Mouse (Mus musculus): ENCODE measurements around the gene Cckar.
"Not testable (repeated sequence)": the region's sequence is repeated elsewhere in the genome, so short reads cannot be mapped to it uniquely, and the experiment has no call there.

Gene Cckar

DNA sequence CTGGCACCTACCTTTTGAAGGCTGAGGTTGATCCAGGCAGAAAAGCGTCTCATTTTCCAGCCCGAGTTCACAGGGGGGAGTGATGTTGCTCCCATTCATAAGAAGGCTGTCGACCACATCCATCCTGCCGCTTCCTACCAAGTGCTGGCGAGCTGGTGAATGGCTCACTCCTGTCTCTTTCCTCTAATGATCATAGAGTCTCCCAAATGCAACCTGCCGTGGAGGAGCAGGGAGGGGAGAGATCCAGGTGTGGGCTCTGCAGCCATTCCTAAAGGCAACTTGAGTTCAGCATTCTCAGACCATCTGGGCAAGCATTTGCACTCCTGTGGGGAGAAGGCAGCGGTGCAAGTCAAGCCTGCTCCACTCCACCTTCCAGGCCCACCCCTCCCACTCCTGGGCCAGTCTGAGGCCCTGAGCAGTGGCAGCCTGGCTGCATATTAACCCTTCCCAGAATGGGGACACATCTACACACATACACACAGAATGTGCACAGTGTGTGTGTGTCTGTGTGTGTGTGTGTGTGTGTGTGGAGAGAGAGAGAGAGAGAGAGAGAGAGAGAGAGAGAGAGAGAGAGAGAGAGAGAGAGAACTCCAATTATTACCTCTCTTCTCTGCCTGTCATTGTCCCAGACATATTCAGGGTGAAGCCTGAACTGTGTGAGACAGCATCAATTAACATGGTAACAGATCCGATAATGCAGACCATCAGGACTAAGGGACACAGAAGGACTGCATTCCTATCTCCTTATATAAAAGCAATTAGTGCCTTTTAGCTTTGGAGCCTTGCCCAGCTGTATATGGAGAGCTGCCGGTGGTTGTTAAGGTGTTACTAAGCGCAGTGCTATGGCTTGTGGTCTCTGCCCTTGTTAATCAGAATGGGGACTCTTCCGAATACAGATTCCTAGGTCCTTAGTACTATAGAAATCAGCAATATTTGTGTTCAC, at the start of gene Cckar:
Gene Cckar, minus strand, starts transcription at position 471 of the 943 bp plus-strand sequence.
- DNase-seq: peak; percentile 43 to 48

DNA sequence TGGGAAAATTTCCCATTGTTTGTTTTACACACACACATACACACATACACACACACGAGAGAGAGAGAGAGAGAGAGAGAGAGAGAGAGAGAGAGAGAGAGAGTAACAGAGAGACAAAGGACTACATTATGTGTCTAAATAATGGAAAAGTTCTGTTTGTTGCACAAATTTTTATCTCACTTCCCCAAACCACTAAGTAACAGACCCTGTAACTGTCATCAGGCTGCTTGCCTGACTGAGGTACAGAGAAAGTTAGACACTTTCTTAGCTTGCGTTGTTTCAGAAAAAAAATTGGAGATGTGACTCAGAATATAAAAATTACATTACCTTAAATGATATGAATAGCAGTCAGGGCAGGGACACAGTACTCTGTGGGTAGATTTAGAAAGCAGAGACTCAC, 36.6 kb upstream of the Cckar start:
- DNase-seq: no peak

DNA sequence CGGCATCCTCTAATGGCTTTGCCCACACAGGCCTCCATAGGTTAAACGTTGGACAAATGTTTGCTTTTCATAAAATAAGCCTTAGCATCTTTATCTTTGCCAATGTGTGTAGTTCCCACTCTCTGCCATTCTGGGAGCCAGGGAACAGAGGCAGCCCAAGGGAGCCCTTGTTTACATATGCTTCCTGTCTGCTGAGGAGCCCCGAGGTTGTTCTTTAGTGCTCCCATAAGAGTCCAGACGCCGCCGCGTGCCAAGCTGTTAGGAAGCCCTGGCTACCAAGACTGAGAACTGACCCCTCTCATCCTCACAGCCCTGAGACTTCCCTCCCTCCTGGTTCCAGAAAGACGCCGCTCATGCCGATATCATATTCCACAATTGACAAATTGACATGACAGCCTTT, 25.4 kb upstream of the Cckar start:
- no peak for DNase-seq

DNA sequence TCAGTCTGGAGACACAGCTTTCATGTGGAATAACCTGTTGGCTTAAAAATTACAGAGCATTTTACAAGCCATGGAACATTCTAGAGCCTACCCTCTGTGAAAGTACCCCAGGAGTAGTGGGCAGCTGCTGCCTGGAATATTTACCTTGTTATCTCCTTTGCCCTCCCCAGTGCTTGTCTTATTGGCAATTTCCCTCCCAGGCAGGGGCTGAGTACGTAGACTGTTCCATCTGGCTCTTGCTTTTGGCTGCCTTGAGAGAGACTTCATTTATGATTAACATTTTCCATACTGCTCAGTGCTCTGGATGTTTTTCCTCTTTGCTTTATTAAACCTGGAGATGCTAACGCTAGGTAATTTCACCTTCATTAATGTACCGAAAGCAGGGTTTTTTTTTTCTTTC, 20.1 kb upstream of the Cckar start:
- no peak for DNase-seq

DNA sequence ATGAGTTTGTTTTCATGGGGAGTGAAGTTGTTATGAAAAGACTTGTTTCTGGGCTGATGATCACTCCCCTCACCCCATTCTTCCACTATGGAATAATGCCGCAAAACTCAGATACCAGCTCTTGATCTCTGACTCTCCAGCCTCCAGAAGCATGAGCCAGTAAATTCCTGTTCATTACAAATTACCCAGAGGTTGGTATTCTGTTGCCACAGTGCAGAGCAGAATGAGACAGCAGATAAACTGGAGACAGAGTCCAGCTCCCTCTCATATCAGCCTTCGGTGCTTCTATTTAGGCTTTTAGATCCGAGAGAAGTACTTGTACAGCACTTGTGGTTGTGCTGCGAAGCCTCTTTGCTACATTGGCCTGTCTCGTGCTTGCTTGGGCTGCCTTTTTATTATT, 18.5 kb upstream of the Cckar start:
- DNase-seq: no peak

DNA sequence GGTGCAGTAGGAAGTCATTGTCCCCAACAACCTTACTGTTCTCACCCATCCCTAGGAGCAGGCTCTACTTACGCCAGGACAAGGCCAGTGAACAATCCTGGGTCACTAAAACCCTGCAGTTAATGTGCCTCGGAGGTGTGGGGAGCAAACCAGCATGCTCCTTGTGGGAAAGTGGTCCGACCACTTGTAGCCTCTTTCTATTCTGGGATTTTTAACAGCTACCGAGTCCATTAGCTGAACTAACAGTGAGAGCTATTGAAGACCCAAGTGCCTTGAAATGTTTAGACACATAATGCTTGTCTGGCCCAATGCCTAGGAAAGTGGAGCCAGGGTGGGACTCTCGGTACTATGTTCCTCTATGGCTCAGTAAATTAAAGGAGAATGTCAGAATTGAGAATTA, 9.0 kb upstream of the Cckar start:
- peak; percentile 43 to 46 for DNase-seq

DNA sequence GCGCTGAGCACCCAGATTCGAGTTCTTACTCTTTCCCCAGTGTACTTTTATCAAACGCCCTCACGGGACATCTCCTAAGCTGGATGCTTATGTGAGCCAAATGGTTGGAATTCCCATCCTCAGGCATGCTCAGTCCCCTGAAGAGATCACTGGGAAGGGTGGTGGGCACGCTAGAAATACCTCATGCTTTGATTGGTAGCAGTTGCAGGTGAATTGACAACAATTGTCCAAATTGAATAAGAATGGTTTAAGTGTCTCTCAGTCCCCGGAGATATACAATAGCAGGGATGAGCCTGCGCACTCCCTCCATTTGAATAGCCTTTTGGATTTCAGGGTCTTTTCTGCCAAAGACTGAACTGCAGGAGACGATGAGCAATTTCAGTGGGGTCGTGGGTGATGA, 3.8 kb upstream of the Cckar start:
- DNase-seq: no peak

DNA sequence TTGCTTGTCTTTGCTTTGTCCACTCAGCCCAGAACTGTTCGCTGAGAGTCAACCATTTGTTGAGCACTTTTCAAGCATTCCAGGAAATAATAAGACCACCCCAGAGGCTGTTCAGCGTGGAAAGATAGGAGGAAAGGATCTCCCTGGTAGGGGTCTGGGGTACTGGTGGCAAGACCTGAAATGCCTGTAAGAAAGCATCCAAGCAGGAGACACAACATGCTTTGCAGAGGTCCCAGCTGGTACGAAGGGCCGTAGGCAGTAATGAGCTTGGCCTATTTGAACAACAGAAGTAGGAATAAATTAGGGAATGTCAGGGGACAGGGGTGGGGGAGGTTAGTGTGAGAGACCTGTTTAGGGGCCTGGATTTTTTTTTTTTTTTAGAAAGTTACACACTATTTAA, 686 bp upstream of the Cckar start:
- no peak for DNase-seq

DNA sequence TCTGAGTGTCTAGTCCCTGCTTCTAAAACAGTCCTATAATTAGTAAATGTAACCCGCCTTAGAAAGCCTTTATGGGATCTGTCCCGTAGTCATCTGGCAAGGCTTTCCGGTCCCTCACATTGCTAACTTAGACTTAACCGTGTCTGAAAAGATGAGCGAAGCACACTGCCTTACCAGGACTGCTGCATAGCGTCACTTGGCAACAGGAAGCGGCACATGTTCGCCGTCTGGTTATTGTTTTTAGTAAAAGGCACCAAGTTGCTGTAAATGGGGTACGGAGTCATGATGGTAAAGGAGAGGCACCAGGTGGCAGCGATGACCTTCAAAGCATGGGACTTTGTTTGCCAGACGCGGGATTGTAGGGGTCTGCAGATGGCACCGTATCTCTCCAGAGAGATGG, 4.8 kb downstream of the Cckar start:
- no peak for DNase-seq

DNA sequence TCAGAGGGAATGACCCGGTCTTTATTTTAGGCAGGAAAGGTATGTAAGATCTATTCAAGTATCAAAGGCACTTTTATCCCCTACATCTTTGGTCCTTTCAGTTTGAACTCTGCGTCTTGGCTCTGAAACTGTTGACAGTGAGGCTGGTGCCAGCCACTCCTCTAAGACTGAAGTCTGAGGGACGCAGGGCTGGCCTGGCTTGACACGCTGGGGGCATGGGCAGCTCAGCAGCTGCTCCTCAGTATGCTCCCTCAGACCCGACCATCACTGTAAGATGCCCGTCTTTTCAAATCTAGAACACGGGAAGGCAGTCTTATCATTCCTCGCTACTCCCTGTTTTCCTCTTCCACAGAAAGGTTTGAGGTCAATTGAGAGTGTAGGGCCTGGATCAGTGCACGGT, 9.7 kb downstream of the Cckar start:
- DNase-seq: peak in 1 of 2 experiments; percentile 36

DNA sequence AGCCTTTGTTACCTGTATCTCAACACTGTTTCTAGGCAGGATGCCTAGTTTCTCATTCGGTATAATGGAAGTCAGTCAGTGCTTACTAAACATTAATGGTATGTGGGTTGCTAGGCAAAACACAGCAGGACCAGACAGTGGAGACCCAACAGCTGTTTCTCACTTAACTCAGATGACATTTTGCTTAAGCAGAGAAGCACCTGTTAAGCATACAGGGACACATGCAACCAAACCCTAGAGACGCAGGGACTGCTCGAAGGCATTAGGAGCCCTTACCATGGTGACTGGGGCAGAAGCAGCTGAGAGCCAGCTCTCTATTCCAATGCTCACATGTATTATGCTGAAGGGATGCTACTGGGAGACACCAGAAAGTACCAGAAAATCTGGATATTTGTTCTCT, 10.8 kb downstream of the Cckar start:
- DNase-seq: no peak

DNA sequence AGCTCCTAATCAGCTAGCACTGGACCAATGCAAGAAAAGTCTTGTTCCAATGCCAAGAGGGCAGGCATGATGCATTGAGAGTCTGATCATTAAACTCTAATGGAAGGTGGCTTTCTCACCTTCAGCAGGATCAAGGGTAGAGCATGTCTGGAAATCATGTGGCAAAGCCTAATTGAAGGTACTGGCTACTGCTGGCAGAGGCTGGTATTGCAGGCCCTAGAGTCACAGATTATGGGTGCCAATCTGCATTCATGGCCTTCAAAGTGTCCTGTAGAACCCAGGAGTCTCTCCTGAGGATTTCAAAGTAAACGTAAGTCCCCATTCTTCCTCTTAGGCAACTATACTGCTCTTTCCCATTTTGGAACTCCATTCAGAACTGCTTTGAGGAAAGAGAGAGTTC, 14.8 kb downstream of the Cckar start:
- DNase-seq: no peak

DNA sequence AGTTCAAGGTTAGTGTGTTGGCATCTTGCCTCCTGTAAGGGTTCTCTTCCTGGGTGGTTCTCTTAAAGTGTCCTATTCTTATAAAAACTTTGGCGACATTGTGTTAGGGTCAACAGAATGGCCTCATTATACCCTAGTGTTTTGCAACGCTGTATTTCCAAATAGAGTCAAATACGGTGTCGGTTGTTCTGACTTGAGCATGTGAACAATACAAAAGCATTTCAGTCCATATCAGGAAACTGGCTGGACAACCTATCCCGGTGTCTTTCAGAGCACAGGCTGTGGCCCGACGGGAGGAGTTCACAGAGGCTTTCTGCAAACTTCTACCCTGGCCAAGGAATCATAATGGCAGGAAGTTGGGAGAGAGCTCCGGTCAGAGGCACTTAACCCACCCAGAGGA, 15.4 kb downstream of the Cckar start:
- no peak for DNase-seq

DNA sequence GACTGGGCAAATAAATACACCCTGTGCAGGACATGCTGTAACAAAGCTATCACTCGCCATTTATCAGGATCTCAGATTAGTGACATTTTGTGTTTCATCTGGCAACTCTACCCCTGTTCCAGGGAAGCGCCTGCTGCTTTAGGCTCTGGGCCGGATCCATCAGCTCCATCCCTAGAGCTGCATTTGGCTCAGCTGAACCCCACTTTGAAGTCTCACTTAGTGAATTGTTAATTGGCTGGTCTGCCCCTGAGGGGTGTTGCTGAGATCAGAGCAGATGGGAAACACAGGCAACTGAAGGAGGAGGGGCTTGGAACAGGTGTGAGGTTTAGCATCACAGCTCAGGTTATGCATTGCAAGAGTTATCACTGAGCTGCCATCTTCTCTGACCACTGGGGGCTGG, 15.9 kb downstream of the Cckar start:
- no peak for DNase-seq

DNA sequence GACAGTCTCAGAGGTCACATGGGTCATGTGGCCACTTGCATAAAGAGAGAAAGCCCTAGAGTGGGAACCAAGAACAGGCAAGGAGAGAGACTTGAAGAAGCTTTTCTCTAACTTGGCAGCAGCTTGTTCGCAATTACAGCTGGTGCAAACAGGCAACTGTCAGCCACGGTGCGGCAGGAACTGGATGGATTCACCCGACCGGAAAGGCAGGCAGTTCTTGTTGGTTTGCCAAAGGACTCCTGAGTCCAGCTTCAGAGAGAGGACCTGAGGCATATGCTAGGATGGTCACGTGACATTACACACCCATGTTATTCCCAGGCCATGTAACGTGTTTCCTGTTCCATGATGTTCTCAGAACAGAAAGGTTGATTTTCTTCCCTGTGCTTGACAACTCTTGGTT, 19.2 kb downstream of the Cckar start:
- no peak for DNase-seq

DNA sequence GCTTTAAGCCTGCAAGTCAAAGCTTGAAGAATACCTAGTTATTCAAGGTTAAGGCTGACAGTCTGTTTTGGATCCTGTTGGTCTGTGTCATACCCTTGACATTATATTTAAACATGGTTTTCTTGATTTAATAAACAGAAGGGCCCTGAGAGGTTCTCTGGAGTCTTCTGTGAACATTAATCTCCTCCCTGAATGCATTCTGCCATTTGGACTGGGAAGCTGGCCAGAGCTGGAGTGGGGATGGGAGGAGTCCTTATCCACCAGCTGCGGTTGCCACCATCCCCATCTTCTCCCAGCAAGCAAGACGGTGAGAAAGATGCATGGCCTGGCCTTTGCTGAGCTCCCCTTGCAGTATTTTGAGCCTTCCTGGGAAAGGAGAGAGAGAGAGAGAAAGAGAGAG, 21.1 kb downstream of the Cckar start:
- no peak for DNase-seq

DNA sequence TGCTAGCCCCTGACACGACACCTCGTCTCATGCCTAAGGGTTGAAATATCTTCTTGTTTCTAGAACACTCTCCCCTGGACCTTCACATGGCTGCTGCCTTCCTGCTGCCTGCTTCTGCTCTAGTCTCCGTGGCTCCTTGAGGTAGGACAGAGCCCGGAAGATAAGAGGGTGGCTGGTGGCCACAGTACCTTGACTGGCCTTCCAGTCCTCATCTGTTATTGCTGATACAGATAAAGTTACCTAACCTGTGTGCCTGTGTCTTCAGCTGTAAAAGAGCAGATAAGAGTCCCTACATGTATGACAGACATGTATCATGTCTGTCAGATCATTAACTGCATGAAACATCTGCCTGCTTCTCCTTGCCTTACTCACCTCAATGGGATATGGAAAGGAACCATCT, 21.9 kb downstream of the Cckar start:
- DNase-seq: no peak

DNA sequence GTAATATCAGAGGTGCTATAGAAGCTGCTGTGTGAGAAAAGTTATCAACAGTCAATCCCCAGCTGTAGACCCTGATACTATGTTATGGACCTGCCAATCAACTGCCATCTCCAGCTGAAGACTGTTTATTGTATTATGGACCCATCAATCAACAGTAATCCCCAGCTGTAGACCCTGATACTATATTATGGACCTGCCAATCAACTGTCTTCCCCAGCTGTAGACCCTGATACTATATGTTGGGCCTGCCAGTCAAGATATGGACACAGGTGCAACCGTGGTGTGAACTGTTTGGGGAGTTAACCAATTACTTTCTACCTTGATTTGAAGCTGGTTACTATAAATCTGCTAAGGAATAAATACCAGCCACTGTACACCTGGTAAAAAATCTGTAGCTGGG, 23.1 kb downstream of the Cckar start:
- no peak for DNase-seq

DNA sequence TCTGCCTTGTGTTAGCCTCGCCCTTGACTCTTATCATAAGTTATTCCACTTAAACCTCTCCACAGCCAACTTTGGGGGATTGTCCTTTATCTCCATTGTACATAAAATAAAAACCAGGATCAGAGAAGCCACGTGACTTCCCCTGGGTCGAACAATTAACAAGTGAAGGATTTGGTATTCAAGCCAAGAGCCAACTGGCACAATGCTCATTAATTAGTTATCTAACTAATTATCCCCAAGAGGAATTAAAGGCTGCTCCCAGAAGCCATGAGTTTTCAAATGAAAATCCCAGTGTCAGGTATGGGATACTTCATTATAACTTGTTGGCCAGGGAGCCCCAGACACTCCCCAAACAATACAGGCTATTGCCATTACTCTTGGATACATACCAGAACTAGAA, 23.6 kb downstream of the Cckar start:
- no peak for DNase-seq

DNA sequence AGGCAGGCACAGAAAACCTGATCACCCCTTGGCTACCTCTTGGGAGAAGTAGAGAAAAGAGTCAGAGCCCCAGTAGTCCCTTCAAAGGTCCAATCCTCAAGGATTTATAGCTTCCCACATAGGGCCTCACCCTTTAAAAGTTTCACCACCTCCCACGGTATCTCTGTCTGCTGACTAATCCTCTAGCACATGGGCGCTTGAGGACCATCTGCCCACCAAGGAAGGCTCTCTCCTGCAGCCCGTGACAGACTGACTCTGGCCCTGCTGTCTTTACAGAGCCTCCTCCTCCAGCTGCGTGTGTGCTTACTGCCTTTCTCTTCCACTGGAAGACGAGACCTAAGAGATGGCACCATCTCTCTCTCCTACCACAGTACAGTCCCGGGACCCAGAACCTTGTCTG, 27.9 kb downstream of the Cckar start:
- DNase-seq: no peak

DNA sequence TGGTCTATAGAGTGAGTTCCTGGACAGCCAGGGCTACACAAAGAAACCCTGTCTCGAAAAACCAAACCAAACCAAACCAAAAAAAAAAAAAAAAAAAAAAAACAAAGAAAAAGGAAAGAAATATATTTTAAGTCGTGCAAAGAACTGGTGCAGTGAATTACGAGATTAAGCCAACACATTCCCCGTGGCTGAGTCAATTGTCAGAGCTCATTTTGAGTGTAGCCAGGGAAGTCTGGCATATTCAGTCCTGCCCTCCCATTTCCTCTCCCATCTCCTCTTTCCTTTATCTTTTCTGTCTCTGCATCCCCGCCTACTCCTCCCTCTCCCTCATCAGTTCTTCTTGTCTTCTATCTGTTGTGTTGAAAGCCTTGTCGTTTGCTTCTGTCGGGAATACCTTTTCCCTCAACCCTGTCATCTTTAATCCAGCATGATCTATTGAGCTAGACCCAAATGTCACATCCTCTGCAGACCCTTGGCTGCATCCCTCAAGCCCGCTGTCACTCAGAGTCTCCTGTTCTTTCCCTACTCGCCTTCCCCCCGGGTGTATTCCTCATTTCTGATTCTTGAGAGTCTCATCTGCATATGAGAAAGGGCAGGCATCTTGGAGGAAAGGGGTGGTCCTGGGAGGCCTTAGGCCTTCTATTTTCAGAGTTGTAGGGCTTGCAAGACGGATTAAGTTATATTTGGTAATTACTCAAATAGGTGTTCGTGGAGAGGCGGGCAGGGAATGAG, 29.3 kb downstream of the Cckar start:
- DNase-seq: no peak

DNA sequence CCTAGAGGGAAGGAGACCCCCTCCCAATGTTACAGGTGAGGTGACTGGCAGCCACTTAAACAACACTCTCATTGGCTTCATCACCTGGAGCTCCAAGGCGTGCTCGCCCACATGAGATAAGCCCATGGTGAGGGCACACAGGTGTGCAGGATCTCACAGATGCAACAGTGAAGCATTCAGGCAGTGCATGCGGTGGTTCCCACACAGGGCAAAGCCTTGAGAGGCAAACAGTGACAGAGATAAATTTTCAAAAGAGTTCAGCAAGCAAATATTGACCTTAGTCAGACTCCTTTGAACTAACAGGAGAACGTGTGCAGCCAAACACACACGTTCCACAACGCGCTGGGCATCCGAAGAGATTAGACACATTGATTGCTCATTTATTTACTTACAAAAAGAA, 30.8 kb downstream of the Cckar start:
- DNase-seq: no peak

DNA sequence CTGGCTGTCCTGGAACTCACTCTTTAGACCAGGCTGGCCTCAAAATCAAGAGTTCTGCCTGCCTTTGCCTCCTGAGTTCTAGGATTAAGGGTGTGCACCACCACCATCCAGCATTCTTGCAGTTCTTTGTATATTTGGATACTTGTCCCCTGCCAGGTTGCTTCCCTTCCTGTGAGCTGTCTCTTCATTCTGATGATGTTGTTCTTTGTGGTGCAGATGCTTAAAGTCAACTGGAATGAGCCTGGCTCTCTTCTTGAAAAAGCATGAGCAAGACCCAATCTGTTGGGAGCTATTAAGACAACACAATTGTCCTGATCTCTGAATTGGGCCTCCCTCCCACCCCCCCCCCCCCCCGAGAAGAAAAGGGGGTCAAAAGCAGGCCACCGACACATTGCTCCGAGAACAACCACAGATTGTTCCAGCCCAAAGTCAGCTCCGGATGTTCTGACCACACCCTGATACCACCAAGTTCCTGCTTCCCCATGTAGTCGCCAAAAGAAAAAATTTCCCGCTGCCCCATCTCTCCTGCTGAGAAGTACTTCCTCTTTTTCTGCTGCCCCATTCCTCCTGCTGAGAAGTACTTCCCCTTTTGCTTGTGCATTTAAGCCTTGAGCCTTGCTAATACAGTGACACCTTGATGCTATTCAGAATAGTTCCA, 33.9 kb downstream of the Cckar start:
- DNase-seq: not testable (repeated sequence)

DNA sequence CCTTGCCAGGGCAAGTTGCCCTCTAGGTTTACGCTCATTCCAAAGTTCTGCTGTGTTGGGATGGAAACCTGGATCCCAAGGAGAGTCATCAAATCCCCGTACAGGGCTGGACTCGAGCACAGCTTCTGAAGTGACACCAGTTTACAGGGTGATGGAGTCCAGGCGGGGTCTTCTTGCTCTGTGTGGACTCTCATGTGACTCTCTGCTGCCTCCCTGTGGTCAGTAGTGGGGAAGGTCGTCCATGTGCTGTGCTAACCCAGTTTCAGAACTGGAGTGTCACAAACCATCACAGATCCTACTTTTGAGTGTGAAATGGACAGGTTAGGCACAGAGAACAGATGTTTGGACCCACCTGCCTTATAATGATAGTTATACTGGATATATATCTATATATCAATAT, 35.2 kb downstream of the Cckar start:
- DNase-seq: peak; percentile 69 to 80

All from lung, postnatal 4 days (tissue).